Mouse (Mus musculus): ENCODE data around the gene Sec24d.
"Not testable (repeated sequence)": the region's sequence is repeated elsewhere in the genome, so short reads cannot be mapped to it uniquely, and the experiment has no call there.

Gene Sec24d

GRCm38 (mm10) chr3:123343690-123344089 lies 76.4 kb downstream of the Sec24d start:
- DNase-seq = no peak

DNA sequence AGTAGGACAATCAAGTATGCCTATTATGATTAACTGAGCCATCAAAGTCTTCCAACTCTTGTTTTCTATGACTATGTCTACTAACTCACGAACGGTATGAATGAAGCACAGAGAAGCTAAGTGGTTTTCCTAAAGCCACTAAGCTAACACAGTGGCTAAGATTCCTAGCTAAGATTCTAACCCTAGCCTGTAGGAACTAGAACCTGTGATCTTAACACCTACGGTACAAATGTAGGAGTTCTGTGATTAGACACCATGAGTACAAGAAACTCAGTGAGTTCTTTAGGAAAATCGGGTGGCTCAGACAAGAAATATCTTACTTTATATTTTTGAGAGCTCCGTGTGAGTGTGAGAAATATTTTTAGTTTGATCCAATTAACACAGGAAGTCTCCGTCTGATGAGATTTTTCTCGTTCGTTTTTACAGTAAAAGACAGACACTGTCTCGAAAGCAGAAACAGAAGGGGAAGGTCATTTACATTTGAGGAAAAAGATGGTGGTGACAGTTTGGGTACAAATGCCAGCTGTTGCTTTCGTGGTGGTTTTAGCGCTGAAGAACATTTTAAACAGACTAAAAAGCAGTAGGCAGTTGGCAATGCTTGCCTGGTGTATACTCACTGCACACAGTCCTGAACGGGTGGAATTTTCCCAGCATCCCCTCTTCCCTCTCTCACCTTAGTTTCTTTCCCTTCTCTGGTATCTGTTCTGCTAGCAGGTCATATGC lies 81.0 kb downstream of the Sec24d start:
- DNase-seq = no peak

DNA sequence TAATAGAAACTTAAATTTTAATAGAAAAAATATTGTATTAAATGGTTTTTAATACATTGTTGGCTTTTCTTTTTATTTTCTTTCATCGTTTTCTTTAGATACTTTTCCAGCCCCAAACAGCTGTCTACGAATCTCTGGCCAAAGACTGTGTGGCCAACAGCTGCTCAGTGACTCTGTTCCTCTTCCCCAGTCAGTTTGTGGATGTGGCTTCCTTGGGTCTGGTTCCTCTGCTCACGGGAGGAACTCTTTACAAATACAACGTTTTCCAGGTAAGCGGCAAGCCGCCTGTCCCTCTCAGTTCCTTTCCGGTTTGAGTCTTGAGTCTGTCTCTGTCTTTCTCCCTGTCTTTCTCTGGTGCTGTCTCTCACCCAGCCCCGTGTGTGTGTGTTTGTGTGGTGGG lies 83.3 kb downstream of the Sec24d start:
- DNase-seq = no peak

- DNase-seq = no peak
These were observed 84.3 kb downstream of the Sec24d start for GRCm38 (mm10) chr3:123351519-123351918.

DNA sequence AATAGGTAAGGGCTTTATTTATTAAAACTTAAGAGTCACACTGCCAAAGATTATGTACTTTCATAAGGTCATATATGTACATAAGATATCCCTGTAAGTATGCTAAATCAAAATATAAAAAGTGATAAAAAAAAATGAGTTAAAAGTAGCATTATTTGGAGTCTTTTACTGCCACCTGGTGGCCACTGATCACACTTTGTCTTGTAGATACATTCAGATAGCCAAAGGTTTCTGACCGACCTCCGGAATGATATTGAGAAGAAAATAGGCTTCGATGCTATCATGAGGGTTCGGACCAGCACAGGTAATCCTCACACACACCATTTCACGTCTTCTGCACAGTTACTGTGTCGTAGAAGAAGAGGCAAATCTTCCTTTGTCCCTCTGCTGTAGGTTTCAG lies 85.9 kb downstream of the Sec24d start:
- peak; percentile 63 for DNase-seq

- peak; percentile 77 for DNase-seq
These were observed 86.4 kb downstream of the Sec24d start for GRCm38 (mm10) chr3:123353661-123354060.

DNA sequence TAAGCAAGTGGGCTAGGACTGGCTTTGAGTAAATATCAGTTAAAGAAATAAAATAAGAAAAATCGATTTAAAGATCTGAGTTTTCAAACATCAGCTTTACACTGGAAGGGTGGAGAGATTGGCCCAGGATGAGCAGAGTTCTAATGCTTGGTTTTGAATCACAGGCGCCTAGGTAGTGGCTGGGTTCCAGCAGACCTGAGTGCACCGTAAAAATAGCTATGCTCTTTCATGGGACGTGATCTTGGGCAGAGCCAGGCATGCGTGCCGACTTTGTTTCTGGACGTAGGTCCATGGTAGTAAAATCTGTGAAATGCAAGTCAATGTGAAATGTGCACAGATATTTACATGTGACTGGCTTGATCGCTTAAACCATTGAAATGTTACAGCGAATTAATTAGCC lies 87.1 kb downstream of the Sec24d start:
- DNase-seq = no peak

GRCm38 (mm10) chr3:123356377-123356991 lies 89.2 kb downstream of the Sec24d start:
- DNase-seq = no peak

DNA sequence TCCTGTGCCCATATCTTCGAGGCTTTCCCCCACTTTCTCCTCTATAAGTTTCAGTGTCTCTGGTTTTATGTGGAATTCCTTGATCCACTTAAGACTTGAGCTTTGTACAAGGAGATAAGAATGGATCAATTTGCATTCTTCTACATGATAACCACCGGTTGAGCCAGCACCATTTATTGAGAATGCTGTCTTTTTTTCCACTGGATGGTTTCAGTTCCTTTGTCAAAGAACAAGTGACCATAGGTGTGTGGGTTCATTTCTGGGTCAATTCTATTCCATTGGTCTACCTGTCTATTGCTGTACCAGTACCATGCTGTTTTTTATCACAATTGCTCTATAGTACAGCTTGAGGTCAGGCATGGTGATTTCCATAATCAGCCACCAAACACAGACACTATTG lies 99.6 kb downstream of the Sec24d start:
- DNase-seq = not testable (repeated sequence)

- DNase-seq = no peak
These were observed 101.9 kb downstream of the Sec24d start for GRCm38 (mm10) chr3:123369161-123369560.

GRCm38 (mm10) chr3:123370927-123371326 lies 103.7 kb downstream of the Sec24d start:
- DNase-seq = no peak

GRCm38 (mm10) chr3:123371766-123372535 lies 104.7 kb downstream of the Sec24d start:
- DNase-seq = peak; percentile 75

DNA sequence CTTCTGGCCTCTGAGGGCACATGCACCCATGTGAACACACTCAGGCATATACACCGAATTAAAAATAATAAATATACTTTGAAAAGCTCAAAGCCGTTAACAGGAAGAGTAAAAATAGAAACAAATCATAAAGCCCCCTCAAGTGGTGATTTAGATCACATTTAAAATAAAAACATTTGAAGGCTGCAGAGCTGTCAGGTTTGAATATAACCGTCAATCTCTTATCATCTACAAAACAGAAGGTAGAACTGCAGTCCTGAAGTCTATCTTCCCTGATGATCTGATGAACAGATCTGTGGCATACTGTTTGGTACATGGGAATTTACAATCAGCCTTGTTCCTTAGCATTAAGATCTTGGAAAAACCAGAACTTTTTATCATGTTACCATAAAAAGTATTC lies 109.3 kb downstream of the Sec24d start:
- no peak for DNase-seq

DNA sequence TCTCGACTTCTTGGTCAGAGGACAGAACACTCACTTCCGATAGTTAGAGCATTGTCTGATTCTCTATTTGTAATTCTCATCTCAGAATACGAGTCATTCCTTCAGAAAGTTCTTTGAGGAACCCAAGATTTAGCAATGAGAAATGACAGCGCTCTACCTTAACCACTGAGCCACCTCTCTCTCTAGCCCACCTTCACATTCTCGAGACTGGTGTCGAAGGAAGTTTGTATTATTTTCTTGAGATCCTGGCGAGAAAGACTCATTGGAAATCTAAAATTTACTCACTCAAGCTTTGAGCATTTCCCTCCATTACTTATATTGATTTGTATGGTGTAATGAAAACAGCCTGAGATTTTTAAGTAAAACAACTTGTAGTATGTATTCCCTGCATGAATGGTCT lies 117.2 kb downstream of the Sec24d start:
- DNase-seq = no peak

DNA sequence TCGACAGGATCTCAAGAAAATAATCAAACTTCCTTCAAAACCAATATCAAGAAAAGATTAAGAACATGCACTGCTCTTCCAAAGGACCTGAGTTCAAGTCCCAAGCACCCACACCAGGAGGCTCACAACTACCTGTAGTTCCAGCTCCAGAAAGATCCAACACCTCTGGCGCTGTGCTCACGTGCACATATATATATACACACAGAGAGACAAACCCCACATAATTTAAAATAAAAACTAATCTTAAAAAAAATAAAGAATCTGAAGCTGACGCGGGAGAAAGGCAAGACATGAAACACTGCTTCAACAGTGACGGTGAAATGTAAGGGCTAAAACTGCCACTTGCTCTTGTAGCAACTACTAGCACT lies 117.8 kb downstream of the Sec24d start:
- no peak for DNase-seq

DNA sequence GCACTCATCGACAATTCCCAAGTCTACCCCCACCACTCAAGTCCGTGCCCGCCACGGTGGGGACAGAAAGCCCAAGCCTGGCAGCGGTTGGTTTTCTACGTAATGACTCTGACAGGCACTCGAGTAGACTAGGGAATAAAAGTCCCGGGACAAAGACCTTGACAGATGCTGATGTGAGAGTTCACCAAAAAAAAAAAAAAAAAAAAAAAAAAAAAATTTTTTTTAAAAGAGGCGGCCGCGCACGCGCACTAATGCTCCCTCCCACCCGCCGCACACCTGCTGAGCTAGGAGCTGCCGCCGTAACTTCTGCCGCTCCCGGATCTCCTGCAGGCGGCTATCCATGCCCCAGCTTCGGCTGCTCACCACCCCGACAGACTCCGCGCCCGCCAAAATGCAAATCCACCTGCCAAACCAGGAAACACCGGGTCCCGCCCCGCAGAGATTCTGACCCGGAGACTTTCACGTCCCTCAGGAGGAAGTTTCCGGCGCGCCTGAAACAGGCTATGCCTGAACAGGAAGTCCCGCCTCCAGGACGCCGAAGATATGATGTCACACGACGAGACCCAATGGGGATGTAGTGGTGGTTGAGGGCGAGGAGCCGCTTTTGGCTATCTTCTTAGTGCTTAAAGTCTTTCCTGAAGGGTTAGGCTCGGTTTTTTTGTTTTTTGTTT lies 118.4 kb downstream of the Sec24d start, which contains the start of gene Mettl14:
Gene Mettl14 (minus strand): TSS at position 623 of the 671 bp plus-strand sequence.
- peak; percentile 98 for DNase-seq

DNA sequence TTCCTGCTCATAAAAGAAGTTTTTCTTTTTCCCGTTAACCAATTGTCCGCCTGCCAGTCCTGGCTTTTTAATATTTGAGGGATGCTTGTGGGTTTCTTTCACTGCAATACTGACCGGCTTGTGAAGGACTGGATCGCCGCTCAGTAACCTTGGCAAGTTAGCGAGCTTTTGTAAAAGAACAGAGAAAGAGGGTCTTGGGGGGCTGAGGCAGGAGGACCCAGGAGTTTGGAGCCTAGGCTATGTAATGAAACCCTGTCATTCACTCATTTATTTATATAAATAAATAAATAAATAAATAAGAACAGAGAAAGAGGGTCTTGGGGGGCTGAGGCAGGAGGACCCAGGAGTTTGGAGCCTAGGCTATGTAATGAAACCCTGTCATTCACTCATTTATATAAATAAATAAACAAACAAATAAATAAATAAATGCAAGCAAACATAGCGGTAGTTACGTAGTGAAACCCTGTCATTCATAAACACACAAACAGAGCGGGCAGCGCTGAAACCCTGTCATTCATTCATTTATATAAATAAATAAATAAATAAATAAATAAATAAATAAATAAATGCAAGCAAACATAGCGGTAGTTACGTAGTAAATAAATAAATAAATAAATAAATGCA lies 119.0 kb downstream of the Sec24d start:
- DNase-seq = peak; percentile 13

DNA sequence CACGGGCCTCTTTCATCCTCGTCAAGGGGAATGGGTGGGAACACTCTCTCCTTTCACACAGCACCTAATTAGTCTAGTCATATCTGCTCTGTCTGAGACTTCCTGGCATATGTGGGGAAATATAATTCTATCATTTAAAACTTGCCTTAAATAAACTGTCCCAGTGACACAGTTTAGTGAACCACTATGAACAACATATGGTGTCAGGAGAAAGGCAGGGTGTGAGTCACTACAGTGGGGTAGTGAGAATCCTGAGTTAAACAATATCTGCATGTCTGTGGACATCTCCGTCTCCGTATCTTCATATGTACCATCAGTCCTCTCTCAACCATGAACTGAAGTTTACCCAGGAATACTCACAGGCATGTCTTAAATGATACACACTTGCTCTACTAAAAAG lies 123.9 kb downstream of the Sec24d start:
- DNase-seq = no peak

- DNase-seq = peak; percentile 55
These were observed 128.4 kb downstream of the Sec24d start for GRCm38 (mm10) chr3:123395611-123396010.

DNA sequence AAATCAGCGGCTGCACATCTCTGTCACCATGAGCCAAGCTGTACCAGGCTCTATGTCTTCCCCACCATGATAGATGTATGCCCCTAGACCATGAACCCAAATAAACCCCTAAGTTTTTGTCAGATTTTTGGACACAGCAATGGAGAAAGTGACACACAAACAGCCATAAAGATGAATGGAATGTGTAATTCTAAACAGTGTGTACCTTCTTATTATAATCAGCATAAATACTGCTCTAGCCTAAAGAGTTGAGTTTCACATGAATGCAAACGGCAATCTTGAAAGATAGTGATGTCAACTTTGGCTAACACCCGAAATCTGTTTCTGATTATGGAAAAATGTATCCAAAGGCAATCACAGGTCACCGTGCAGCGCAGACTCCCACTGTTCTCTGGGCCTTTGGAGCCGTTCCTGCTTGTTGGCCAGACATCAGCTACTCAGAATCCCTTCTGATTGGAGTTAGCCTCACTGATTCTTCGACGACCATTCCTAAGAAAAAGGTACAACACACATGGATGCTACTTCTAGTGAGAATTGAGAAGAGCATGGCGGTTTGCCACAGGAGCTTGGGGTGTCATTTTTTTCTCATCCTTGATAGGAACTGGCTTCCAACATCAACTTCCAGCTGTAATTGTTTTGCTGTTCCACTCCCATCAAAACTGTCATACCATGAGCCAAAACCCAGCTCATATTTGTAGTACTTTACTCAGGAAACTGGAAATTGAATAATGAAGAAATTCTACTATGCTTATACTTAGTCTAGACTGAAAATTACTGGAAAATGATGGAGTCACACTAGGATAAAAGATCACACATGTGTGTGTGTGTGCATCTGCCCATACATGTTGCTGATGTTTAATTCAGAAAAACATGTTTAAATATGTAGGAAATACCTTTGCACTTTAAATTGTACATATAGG lies 130.6 kb downstream of the Sec24d start:
- no peak for DNase-seq

- no peak for DNase-seq
These were observed 137.7 kb downstream of the Sec24d start for GRCm38 (mm10) chr3:123404945-123405344.
